Mouse (Mus musculus) G1E (cell line): ENCODE results near the gene Fat3. TPM values are rescaled to one million over a fixed set of nuclear protein-coding genes. Genes with fewer than 3 reads are reported as not detected.

Source experiments
- ATAC-seq: 2 replicates; pipeline ENCODE4 v1.8.0; 2016; ENCODE audit warnings: mild to moderate bottlenecking; ENCODE audit not compliant: insufficient number of reproducible peaks, poor library complexity, low FRiP score, severe bottlenecking; ENCODE audit errors: extremely low read depth
- DNase-seq: peaks from one replicate; pipeline ENCODE4 v3.0.0; 2012; ENCODE audit warnings: low spot score
- H3K27me3 ChIP-seq: 2 replicates; pipeline ENCODE4 v1.6.1; 2012; ENCODE audit warnings: mild to moderate bottlenecking, low read length, inconsistent platforms; ENCODE audit not compliant: insufficient read depth
- H3K36me3 ChIP-seq: replicated peaks from 2 replicates; pipeline ENCODE3; 2012; ENCODE audit warnings: mild to moderate bottlenecking, inconsistent platforms
- H3K4me1 ChIP-seq: 2 replicates; pipeline ENCODE4 v1.6.1; 2012; ENCODE audit warnings: low read depth, low read length, inconsistent platforms, mixed read lengths; ENCODE audit not compliant: insufficient read depth
- H3K4me3 ChIP-seq: 2 replicates; pipeline ENCODE4 v1.5.1; 2012; ENCODE audit warnings: low read depth, mild to moderate bottlenecking, inconsistent platforms, low read length, moderate library complexity, mixed read lengths
- H3K9me3 ChIP-seq: replicated peaks from 2 replicates; pipeline ENCODE4 v1.6.1; 2012; ENCODE audit warnings: inconsistent platforms
- CTCF ChIP-seq: IDR thresholded peaks from 2 replicates; pipeline ENCODE4 v1.5.1; 2012; ENCODE audit warnings: low read depth, low read length, inconsistent platforms, mixed read lengths
- GATA1 ChIP-seq: IDR thresholded peaks from 2 replicates; pipeline ENCODE4 v1.6.1; 2012; ENCODE audit warnings: borderline replicate concordance, low read length, inconsistent platforms, mixed read lengths
- GATA2 ChIP-seq: IDR thresholded peaks from 2 replicates; pipeline ENCODE4 v1.6.1; 2012; ENCODE audit warnings: low read depth, low read length, inconsistent platforms, borderline replicate concordance
- POLR2AphosphoS5 ChIP-seq: IDR thresholded peaks from 2 replicates; pipeline ENCODE4 v1.6.1; 2012; ENCODE audit warnings: low read depth, low read length, inconsistent platforms; ENCODE audit not compliant: insufficient replicate concordance
- TAL1 ChIP-seq: conservative IDR thresholded peaks from 2 replicates; pipeline ENCODE4 v1.6.1; 2012; ENCODE audit warnings: low read depth, low read length, inconsistent platforms, mixed read lengths
- polyA plus RNA-seq: library from polyadenylated mRNA; stranded (reverse); fragments of >175 nt; gene quantifications from 2 replicates; pipeline ENCODE4 v1.2.3, GENCODE M21; 2012
- total RNA-seq, 2 experiments: library from RNA; stranded (forward) in 1 of 2; stranded (reverse) in 1 of 2; fragments of 200-1000 nt in 1 of 2; fragments of >200 nt in 1 of 2; fragmentation: Nextera tagmentation in 1 of 2; gene quantifications; 2 replicates each; pipeline ENCODE4 v1.2.3; 2014 to 2017

Fat3 gene
- total and polyA plus RNA-seq, 3 experiments: 0.11 TPM; not detected in 2

GRCm38 (mm10) chr9:16186461-16186860, 314.6 kb downstream of the Fat3 start:
- no peak overlapping the region for H3K4me3 ChIP-seq
- H3K27me3 ChIP-seq: no peaks in the 10 kb centered on the region
- TF ChIP-seq POLR2AphosphoS5: no peak
- no peaks in the 10 kb centered on the region for H3K4me1 ChIP-seq
- H3K36me3 ChIP-seq: no peaks in the 10 kb centered on the region
- DNase-seq (no peak), ATAC-seq (no peak)
- H3K9me3 ChIP-seq: no peaks in the 10 kb centered on the region

- no peak for DNase-seq
- H3K27me3 ChIP-seq: no peaks in the 10 kb centered on the region
- H3K9me3 ChIP-seq: no peaks in the 10 kb centered on the region
- H3K4me3 ChIP-seq: no peak overlapping the region
- TF ChIP-seq GATA1: no peak
- no peak for TF ChIP-seq TAL1
- no peak for TF ChIP-seq CTCF
- no peak for TF ChIP-seq GATA2
- no peak for TF ChIP-seq POLR2AphosphoS5
- no peaks in the 10 kb centered on the region for H3K4me1 ChIP-seq
- ATAC-seq: no peak
- no peaks in the 10 kb centered on the region for H3K36me3 ChIP-seq
These were observed 331.8 kb downstream of the Fat3 start for GRCm38 (mm10) chr9:16169238-16169637.

- TF ChIP-seq GATA2: no peak
- no peak for TF ChIP-seq TAL1
- TF ChIP-seq GATA1: no peak
- TF ChIP-seq POLR2AphosphoS5: no peak
- TF ChIP-seq CTCF: no peak
- no peaks in the 10 kb centered on the region for H3K27me3 ChIP-seq
- H3K4me1 ChIP-seq: no peaks in the 10 kb centered on the region
- H3K9me3 ChIP-seq: no peaks in the 10 kb centered on the region
- no peak overlapping the region for H3K4me3 ChIP-seq
- no peak for DNase-seq
- H3K36me3 ChIP-seq: no peaks in the 10 kb centered on the region
- no peak for ATAC-seq
These were observed 333.0 kb downstream of the Fat3 start for GRCm38 (mm10) chr9:16168051-16168450.

- H3K27me3 ChIP-seq: no peaks in the 10 kb centered on the region
- ATAC-seq (no peak), DNase-seq (no peak)
- no peak for TF ChIP-seq GATA1
- no peak for TF ChIP-seq POLR2AphosphoS5
- no peaks in the 10 kb centered on the region for H3K4me1 ChIP-seq
- no peak overlapping the region for H3K4me3 ChIP-seq
- no peaks in the 10 kb centered on the region for H3K9me3 ChIP-seq
- H3K36me3 ChIP-seq: no peaks in the 10 kb centered on the region
These were observed 341.7 kb downstream of the Fat3 start for GRCm38 (mm10) chr9:16159366-16159765.

- H3K36me3 ChIP-seq: no peaks in the 10 kb centered on the region
- no peak for ATAC-seq
- no peaks in the 10 kb centered on the region for H3K4me1 ChIP-seq
- H3K9me3 ChIP-seq: no peaks in the 10 kb centered on the region
- no peaks in the 10 kb centered on the region for H3K27me3 ChIP-seq
- no peak overlapping the region for H3K4me3 ChIP-seq
- DNase-seq: no peak
- TF ChIP-seq CTCF (no peak), TAL1 (no peak), GATA1 (no peak), POLR2AphosphoS5 (no peak), GATA2 (no peak)
These were observed 347.5 kb downstream of the Fat3 start for GRCm38 (mm10) chr9:16153580-16153930.

- no peaks in the 10 kb centered on the region for H3K9me3 ChIP-seq
- ATAC-seq (no peak), DNase-seq (no peak)
- no peaks in the 10 kb centered on the region for H3K4me1 ChIP-seq
- TF ChIP-seq POLR2AphosphoS5 (no peak), TAL1 (no peak), CTCF (no peak), GATA1 (no peak), GATA2 (no peak)
- H3K36me3 ChIP-seq: no peaks in the 10 kb centered on the region
- H3K4me3 ChIP-seq: no peak overlapping the region
- H3K27me3 ChIP-seq: no peaks in the 10 kb centered on the region
These were observed 348.1 kb downstream of the Fat3 start for GRCm38 (mm10) chr9:16152756-16153579.
